Mouse (Mus musculus) cerebellum, adult 9-11 months (tissue): ENCODE results near the gene Gigyf1.
A peak's percentile ranks its signal among the peaks of the same experiment; 100 is the strongest.

Experiments used
- DNase-seq: peaks from one replicate; pipeline ENCODE4 v3.0.0; 2022

Gigyf1 gene

GRCm38 (mm10) chr5:137518436-137518835 is at the start of gene Gigyf1:
TSS of gene Gigyf1 (plus strand) at chr5:137518548.
- DNase-seq: no peak

- DNase-seq: no peak
Measured at GRCm38 (mm10) chr5:137472252-137472904, 46.0 kb upstream of the Gigyf1 start.

- no peak for DNase-seq
Measured at GRCm38 (mm10) chr5:137474351-137474750, 44.0 kb upstream of the Gigyf1 start.

GRCm38 (mm10) chr5:137476964-137477363 is 41.4 kb upstream of the Gigyf1 start, which contains the start of gene Zan:
TSS of gene Zan (minus strand) at chr5:137477064.
- no peak for DNase-seq

- peak; percentile 76 for DNase-seq
Measured at GRCm38 (mm10) chr5:137481138-137481537, 37.2 kb upstream of the Gigyf1 start.

GRCm38 (mm10) chr5:137481897-137482296 is 36.5 kb upstream of the Gigyf1 start:
- no peak for DNase-seq

- DNase-seq: no peak
Measured at GRCm38 (mm10) chr5:137485071-137485850, 33.1 kb upstream of the Gigyf1 start.

GRCm38 (mm10) chr5:137485851-137486155 is 32.5 kb upstream of the Gigyf1 start:
- DNase-seq: no peak

- no peak for DNase-seq
Measured at GRCm38 (mm10) chr5:137487616-137488015, 30.7 kb upstream of the Gigyf1 start.

GRCm38 (mm10) chr5:137491559-137491958 is 26.8 kb upstream of the Gigyf1 start:
- DNase-seq: no peak

- no peak for DNase-seq
Measured at GRCm38 (mm10) chr5:137493831-137494230, 24.5 kb upstream of the Gigyf1 start.

- DNase-seq: peak; percentile 51
Measured at GRCm38 (mm10) chr5:137500186-137500585, 18.2 kb upstream of the Gigyf1 start.

GRCm38 (mm10) chr5:137501709-137502666 is 16.4 kb upstream of the Gigyf1 start, which contains the start of gene Pop7:
TSS of gene Pop7 (minus strand) at chr5:137502518.
- DNase-seq: peak; percentile 100

GRCm38 (mm10) chr5:137502667-137503110 is 15.7 kb upstream of the Gigyf1 start:
- no peak for DNase-seq

- DNase-seq: peak; percentile 64
Measured at GRCm38 (mm10) chr5:137504041-137504440, 14.3 kb upstream of the Gigyf1 start.

- DNase-seq: peak; percentile 88
Measured at GRCm38 (mm10) chr5:137510014-137510501, 8.3 kb upstream of the Gigyf1 start.

GRCm38 (mm10) chr5:137510573-137511390 is 7.6 kb upstream of the Gigyf1 start:
- peak; percentile 69 for DNase-seq

- DNase-seq: no peak
Measured at GRCm38 (mm10) chr5:137511706-137512105, 6.6 kb upstream of the Gigyf1 start.

- DNase-seq: peak; percentile 48
Measured at GRCm38 (mm10) chr5:137512847-137513794, 5.2 kb upstream of the Gigyf1 start.

GRCm38 (mm10) chr5:137513951-137514721 is 4.2 kb upstream of the Gigyf1 start:
- DNase-seq: peak; percentile 67
